Mouse (Mus musculus): ENCODE data around the gene Mex3b.

GRCm38 (mm10) chr7:82894366-82894765, 27.2 kb downstream of the Mex3b start:
- TF ChIP-seq CTCF (IDR thresholded peaks at IDR 0.05; ENCODE audit: insufficient read depth, low read depth, low read length): no peak
- TF ChIP-seq POLR2A (IDR thresholded peaks at IDR 0.05; ENCODE audit: insufficient read depth, low read depth, low read length): no peak
